Comparison of ENCODE assay signal across 9 mouse cellular contexts in genomic region chr1:90289732-90290215, GRCm38 (mm10).
DNase-seq lines count a peak whose midpoint lies in the region; ATAC-seq and TF ChIP-seq lines count a peak whose summit lies in the region.
"Had no signal": no experiment of that assay in that cellular context is flagged by ENCODE, and none has a peak within 500 bp of the region (broad histone marks: within the 10 kb centered on the region; RNA-seq: fewer than 3 reads in every experiment).

No protein-coding gene starts in this region.

- H3K36me3 ChIP-seq in heart, embryonic 16.5 days (ENCODE audit: control insufficient read depth, insufficient read depth), result no peaks in the 10 kb centered on the region
- H3K36me3 ChIP-seq in liver, postnatal 0 days (replicated peaks; ENCODE audit: insufficient read depth, low read length), result no peaks in the 10 kb centered on the region

- H3K27me3 ChIP-seq in heart, embryonic 16.5 days (ENCODE audit: control insufficient read depth, insufficient read depth, low read length), result no peaks in the 10 kb centered on the region; the same call in 1 of the 2 replicates
- H3K27me3 ChIP-seq in liver, postnatal 0 days (ENCODE audit: insufficient read depth, low read length), result no peaks in the 10 kb centered on the region

- no peak overlapping the region for H3K9ac ChIP-seq in heart, embryonic 16.5 days (ENCODE audit: low read length)
- H3K9ac ChIP-seq in liver, postnatal 0 days (replicated peaks), result peak overlapping the region; percentile 59

- no peak overlapping the region for H3K4me2 ChIP-seq in heart, embryonic 16.5 days (ENCODE audit: low read depth, low read length)
- peak overlapping the region; percentile 56 for H3K4me2 ChIP-seq in liver, postnatal 0 days (ENCODE audit: low read depth, low read length)

- DNase-seq in embryo, embryonic 9.5 days (ENCODE audit: extremely low spot score), result peak; percentile 57
- DNase-seq in liver, postnatal 0 days, result peak; percentile 29
- no peak for DNase-seq in thymus, postnatal 0 days (ENCODE audit: low spot score)
- no peak for DNase-seq in gastrocnemius, adult 8-10 months (ENCODE audit: low spot score in 2 of 2)
- no peak for DNase-seq in adrenal gland, postnatal 25 days
- DNase-seq in right cerebral cortex, postnatal 25 days, result no peak

- H3K4me3 ChIP-seq in bone marrow, adult 2 months (replicated peaks; ENCODE audit: control insufficient read depth, low read depth, low read length), result no peak overlapping the region
- H3K4me3 ChIP-seq in heart, embryonic 16.5 days (ENCODE audit: low read length), result no peak overlapping the region
- no peak overlapping the region; the same call in 1 of the 2 replicates for H3K4me3 ChIP-seq in liver, postnatal 0 days (ENCODE audit: low read depth, low read length)

- TF ChIP-seq EP300 in liver, postnatal 0 days (IDR thresholded peaks at IDR 0.05; ENCODE audit: low read depth), result no peak

- TF ChIP-seq POLR2A in bone marrow, adult 2 months (IDR thresholded peaks at IDR 0.05; ENCODE audit: borderline replicate concordance, control insufficient read depth, low read depth, low read length), result no peak

- whole genome bisulfite sequencing in bone marrow, adult 2 months, result 32% methylated on average over 6 of the region's 6 CpGs
- 32% methylated on average over 6 of the region's 6 CpGs for WGBS in heart, embryonic 16.5 days
- WGBS in liver, postnatal 0 days (ENCODE audit: insufficient replicate concordance), result 32% methylated on average over 6 of the region's 6 CpGs

- TF ChIP-seq CTCF in bone marrow, adult 2 months (IDR thresholded peaks at IDR 0.05; ENCODE audit: control insufficient read depth, insufficient read depth, low read length), result no peak
- TF ChIP-seq CTCF in liver, postnatal 0 days (IDR thresholded peaks at IDR 0.05; ENCODE audit: low read depth), result no peak

- peak overlapping the region; percentile 61 for H3K27ac ChIP-seq in bone marrow, adult 2 months (ENCODE audit: control insufficient read depth, insufficient read depth, low read depth, low read length, poor library complexity)
- H3K27ac ChIP-seq in heart, embryonic 16.5 days (ENCODE audit: low read length), result peak overlapping the region; percentile 13; the same call in 1 of the 2 replicates
- H3K27ac ChIP-seq in liver, postnatal 0 days (ENCODE audit: low read depth), result peak overlapping the region; percentile 82
- H3K27ac ChIP-seq: kidney, postnatal 0 days had no signal

- peak; percentile 71 for ATAC-seq in heart, embryonic 16.5 days (replicated peaks; ENCODE audit: extremely low read depth, insufficient read depth, low FRiP score)
- peak; percentile 51 for ATAC-seq in liver, postnatal 0 days

- H3K4me1 ChIP-seq in bone marrow, adult 2 months (ENCODE audit: control insufficient read depth, insufficient read depth, low read length), result no peaks in the 10 kb centered on the region; the same call in 1 of the 2 replicates
- H3K4me1 ChIP-seq in heart, embryonic 16.5 days (ENCODE audit: control insufficient read depth, insufficient read depth, low read length), result peaks cover 7% of the 10 kb centered on the region
- H3K4me1 ChIP-seq in liver, postnatal 0 days (ENCODE audit: insufficient read depth), result peaks cover 18% of the 10 kb centered on the region

- no peaks in the 10 kb centered on the region for H3K9me3 ChIP-seq in heart, embryonic 16.5 days (replicated peaks; ENCODE audit: control insufficient read depth, low read length)
- no peaks in the 10 kb centered on the region for H3K9me3 ChIP-seq in liver, postnatal 0 days (ENCODE audit: low read length)

Comparison
In these comparisons a context has a peak if more than half of its experiments do, and no peak if none do; other contexts are left out.
1. H3K27ac ChIP-seq: peak in every context shown above with its lines; median percentile 82 in liver, postnatal 0 days; 61 in bone marrow, adult 2 months; 13 in heart, embryonic 16.5 days.
2. DNase-seq: peak in embryo, embryonic 9.5 days (single experiment) and liver, postnatal 0 days (single experiment); none in thymus, postnatal 0 days (single experiment), gastrocnemius, adult 8-10 months (0 of 2), adrenal gland, postnatal 25 days (single experiment) and right cerebral cortex, postnatal 25 days (single experiment).